Mouse (Mus musculus): ENCODE results near the gene Atg4a.

Atg4a gene

DNA sequence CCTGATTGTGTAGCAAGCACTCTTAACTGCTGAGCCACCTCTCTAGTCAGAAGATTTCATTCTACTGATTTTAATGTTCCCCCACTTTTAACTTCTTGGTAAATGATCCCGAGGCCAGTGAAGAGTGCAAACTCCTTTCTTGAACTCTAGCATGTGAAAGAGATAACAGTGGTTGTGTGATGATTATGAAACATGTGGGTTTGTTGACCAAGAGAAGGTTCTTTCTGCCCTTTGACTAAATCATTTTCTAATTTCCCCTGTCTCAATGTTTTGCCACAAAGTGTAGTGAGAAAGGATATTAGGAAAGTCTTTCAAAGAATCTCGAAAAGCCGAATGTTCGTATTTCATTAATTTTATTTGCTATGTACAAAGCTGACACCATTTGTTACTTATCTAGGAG lies 208.4 kb downstream of the Atg4a start:
- no peak for DNase-seq

DNA sequence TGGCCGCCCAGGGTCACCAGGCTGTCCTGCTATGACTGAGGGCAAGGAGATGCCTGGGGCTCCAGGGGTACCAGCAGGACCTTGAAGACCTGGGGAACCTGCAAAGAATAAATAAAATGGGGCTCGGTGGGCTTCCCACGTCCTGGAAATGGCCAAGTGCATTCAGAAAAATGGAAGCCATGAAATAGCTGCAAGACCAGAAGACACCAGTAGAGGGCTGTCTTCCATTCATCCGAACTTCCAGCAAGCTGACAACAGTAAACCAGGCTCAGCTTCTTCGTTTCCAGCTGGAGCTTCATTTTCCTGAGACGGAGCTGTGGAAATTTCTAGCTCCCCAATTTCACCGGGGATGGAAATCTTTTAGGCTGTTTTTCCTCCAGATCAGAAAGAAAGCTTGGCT lies 218.6 kb downstream of the Atg4a start:
- peak; percentile 48 for DNase-seq

DNA sequence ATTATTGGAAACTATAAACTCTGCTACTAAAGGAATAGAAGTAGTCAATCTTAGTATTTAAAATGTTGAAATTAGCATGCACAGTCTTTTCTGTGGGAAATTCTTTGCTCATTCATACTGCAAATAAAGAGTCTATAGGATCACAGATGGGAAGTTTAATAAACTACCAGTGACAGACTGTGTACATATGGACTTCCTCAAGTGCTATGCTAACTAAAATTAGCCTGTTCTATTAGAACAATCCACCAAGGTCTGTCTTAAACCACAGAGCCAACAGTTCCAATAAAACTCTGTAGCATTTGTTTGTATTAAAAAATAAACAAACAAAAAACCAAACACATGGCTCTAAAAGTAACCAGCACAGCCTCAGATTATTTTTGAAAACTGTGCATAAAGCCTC lies 238.3 kb downstream of the Atg4a start:
- DNase-seq: no peak

DNA sequence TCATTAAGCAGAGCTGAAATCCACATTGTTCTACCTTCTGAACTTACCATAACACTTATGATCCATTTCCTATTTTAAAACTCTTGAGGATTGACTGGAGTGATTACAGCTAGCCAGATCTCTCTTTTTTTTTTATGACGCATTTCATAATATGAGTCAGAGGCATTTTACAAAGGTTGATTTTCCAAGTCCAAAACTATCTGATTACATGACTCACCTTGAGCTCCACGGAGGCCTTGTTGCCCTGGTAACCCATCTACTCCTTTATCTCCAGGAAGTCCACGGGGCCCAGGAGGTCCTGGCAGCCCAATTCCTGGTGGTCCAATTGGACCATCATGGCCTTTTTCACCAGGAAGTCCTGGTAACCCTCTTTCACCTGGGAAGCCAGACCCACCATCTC lies 242.3 kb downstream of the Atg4a start:
- DNase-seq: no peak

DNA sequence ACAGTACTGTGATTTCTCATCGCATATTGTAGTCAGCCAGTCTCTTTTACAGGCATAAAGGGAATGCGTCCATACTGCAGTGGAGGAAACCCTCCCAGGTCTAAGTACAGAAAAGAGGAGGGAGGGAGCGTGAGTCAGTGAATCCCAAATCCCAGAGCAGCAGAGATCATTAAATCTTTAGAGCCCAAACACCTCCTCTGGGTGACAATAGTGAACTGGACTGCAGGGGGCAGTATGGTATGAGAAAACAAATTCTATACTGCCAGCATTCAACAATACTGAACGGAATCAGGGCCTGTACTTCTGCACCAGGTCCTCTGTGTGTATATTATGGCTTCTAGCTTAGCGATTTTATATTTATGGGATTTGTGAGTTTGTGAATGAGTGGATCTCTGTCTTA lies 256.1 kb downstream of the Atg4a start:
- peak; percentile 30 for DNase-seq
